Mouse (Mus musculus): ENCODE measurements around the gene Hsf5. TPM values are rescaled to one million over a fixed set of nuclear protein-coding genes. Genes with fewer than 3 reads are reported as not detected.

The Hsf5 gene
- total RNA-seq, 1 experiment from 2014 or later: 0.09 TPM

DNA sequence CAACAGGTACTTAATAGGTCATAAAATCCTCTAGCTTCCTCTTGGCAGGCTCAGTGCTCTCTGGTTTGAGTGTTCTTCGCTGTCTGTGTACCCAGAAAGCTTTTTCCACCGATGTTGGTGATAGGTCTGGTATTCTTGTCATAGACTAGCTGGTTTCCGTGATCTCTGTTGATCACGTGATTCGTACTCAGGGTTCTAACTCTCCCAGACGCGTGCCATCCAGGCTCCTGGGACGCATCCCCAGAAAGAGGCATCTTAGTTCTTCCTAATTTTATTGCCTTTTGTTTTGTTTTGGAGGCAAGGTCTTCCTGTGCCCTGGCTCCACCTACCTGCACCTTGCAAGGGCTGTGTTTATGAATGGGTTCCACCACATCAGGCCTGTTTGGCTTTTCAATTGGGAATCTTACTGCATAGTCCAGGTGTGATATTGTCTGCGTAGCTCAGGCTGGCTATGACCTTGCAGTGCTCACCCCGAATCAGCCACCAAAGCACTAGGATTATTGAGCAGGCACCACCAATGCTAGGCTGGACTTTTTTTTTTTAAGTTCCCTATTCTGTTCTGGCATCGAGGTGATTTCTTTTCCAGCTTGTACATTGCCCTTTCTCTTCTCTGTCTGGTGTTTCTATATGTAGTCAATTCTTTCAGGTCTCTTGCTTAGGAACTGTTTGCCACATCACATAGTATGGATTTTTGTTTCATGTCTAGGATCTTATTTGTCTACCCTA lies 71.7 kb downstream of the Hsf5 start:
- no peak for DNase-seq

DNA sequence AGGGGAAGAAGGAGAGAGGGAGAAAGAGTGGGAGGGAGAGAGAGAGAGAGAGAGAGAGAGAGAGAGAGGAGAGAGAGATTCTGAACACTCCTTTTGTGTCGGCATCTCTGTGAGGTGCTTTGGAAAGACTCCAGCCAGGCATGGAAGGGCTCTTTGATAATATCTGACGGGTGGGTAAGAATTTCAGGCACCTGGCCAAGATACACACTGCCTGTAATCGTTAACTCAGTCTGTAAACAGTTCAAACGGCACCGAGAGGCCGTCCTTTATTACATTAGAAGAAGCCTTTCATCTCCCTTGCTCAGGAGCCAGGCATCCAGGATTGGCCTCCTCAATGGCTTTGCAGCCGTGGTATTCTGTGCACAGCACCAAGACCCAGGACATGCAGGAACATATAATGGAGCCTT lies 72.4 kb downstream of the Hsf5 start:
- peak; percentile 13 for DNase-seq

DNA sequence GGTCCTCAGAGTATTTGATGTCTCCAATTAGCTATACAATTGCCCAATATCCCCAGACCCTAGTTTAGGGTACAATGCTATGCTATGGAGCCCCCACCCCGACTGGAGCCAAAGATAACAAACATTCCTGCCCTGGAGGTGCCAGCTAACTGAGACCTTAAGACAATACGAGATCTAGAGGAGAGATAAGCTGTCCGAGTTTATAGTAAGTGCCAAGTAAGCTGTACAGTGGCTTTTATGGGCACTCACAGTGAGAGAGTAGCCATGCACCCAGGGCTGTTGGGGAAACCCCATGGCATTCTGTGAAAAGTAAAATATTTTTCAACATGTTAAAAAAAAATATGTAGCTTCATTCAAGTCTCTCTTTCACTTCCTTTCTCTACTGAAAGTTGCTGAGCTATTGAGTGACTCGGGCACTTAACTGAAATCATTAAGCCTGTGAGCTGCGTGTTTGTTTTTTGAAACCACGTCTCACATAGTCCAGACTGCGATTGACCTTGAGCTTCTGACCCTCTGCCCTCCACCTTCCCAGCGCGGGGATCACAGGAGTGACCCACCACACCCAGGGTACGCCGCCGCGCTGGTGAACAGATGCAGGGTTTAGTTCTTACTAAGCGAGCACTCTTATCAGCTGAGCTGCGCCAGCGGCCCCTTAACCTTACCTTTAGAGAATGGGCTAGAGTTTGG lies 73.2 kb downstream of the Hsf5 start:
- DNase-seq: no peak

DNA sequence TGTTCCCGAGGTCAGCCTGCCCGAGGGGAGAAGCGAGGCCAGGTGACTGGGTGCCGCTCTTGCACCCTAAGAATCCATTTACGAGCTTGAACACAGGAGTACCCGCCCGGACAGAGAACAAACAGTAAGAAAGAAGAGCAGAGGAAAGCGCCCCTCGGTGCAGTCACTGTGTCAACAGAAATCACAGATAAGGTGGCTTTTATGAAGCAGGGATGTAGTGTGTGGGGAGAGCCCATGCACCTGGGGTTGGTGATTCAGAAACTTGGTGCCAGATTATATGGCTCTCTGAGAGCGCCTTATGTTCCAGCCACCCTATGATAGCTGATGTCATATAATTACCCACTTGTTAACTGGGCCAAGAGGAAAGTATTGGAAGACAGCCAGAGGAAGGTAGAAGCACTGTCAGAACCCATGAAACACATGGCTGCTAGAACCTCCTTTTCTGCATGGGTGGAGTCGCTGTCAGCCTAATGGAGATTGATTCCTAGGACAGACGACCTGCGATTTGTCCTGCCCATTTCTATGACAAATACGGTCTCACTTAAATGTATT lies 80.2 kb downstream of the Hsf5 start:
- no peak for DNase-seq

DNA sequence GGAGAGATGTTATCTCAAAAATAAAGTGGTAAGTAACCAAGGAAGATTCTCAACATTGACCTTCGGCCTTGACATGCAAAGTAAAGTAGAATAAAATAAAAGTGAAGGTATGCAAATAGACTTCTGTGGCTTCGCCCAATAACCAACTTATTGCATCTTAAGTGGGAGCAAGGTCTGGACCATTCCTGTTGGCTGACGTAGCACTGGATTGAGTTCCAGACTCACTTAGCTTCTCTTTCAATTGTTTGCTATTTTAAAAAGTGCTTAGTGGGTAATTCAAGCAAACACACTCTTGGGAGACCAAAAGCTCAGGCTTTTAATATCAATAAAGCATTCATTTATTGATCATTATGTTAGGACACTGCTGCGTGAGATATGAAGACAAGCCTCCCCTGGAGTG lies 81.2 kb downstream of the Hsf5 start:
- no peak for DNase-seq

DNA sequence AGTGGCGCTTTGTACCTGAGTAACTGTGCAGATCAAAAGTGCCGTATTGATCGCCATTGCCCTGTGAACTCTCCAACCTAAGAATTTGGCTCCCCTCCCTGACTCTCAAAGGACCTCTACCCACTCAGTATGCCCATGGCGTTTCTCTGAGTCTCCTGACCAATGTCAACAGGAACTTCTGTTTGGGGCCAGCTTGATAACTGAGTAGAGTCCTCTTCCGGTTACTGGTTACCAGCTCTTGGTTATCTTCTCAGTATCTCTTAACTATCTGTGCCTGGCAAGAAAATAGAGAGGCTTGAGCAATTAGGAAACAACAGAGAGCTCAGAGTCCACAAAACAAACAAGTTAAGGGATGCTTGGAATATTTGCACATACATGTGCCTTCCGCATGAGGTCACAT lies 84.1 kb downstream of the Hsf5 start:
- no peak for DNase-seq

DNA sequence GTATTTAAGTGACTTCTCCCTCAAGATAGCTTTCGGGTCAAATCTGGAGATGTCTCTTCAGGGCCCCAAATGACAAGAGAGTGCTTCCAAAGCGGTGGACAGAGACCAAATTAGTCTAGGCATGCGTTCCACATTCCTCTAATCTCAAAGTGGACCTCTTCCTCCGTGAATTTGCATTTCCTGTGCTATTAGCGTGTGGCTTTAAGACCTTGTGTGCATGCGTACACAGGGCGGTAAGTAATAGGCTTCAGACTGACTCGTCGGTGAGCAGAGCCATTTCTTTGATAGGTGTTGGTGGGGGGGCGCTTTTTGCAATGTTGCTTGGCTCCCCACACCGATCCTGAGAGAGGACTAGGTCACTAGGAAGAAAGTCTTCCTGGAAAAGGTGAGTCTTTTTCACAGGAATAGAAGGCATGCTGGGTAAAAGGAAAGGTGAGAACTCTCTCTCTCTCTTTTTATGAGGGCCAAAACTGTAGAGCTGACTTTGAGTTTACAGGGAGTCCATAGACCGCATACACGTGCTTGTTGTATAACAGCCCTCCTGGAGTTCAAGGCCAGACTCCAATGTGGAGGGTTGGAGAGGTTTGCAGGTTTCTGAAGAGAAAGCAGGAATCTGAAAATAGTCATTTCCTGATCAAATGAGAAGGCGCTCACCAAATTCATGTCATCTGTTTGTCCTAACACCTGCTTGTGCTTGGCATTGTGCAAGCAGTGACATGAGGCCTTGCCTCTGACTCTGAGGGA lies 85.1 kb downstream of the Hsf5 start:
- no peak for DNase-seq

DNA sequence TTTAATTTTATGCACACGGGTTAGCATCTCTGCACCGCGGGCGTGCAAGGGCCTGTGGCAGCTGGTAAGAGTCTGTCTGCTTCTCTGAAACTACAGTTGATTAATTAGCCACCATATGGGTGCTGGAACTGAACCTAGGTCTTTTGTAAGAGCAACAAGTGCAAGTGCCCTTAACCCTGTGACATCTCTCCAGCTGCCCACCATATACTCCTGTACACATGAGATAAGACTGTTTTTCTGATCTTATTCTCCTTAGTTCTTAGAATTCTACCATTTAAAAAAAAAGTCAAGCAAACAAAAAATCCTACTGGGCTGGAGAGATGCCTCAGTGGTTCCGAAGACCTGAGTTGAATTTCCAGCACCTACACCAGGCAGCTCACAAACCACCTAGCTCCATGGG lies 86.7 kb downstream of the Hsf5 start:
- no peak for DNase-seq

DNA sequence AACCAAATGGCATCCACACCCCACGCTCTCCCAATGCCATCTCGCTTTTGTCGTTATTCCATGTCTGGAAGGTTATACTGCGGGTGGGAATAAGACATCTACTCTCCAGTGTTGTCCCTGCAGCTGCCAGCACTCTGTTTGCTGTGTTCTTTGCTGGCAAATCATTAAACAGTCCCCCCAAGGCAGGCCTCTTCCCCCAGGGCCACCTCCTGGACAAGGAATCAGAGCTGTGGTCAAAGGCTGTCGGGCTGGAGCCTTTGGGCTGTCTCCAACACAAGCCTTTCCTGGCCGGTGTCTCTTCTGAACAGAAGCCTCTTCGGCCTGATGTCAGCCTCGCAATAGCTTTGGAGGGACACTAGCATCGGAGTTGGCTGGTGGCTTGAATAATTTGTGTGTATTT lies 87.3 kb downstream of the Hsf5 start:
- no peak for DNase-seq

DNA sequence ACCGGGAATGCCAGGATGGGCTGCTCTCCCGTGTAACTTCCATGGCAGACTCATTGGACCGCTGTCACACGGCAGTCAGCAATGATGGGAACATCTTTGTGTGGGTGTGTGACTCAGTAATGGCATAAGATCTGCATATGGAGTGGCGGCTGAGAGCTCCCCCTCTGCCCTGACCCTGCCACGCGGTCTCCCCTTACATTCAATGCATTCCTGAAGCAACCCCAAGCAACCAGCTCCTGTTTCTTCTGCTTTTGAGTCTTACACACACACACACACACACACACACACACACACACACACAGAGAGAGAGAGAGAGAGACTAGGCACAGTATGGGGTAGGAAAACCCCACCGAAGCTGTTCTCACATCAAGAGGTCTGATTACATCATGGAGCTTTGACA lies 90.6 kb downstream of the Hsf5 start:
- no peak for DNase-seq

DNA sequence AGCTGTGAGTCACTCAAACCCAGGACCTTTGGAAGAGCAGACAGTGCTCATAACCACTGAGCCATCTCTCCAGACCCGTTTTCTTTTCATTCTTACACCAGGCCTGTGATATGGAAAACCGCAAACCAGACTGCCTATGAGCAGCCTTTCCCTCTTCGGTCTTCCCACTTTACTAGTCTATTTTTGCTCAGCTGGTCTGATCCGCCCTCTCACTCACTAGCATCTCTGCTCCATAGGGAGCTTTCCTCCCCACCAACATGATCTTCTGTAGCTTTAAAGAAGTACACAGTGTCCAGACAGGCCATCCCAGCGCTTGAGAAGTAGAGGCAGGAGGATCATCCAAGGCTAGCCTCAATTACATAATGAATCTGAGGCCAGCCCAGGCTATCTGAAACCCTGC lies 92.0 kb downstream of the Hsf5 start:
- no peak for DNase-seq

Other genes with a start within 250 kb of the Hsf5 start
- 2.0 and 3.2 TPM in 2 replicates for gene Rad51c, start 212.2 kb upstream of the Hsf5 start, total RNA-seq (2021)
- 0.19 and 1.1 TPM in 2 replicates for gene Tex14, start 212.1 kb upstream of the Hsf5 start, total RNA-seq (2021)
- not detected in 2 replicates for gene Gm11492, start 50.5 kb upstream of the Hsf5 start, total RNA-seq (2021)
- gene Sept4, start 48.3 kb upstream of the Hsf5 start, total RNA-seq (2021): 24.3 and 38.6 TPM in 2 replicates
- 25.3 and 33.2 TPM in 2 replicates for gene Mtmr4, start 25.0 kb upstream of the Hsf5 start, total RNA-seq (2021)
- 5.5 and 6.1 TPM in 2 replicates for gene Rnf43, start 45.6 kb downstream of the Hsf5 start, total RNA-seq (2021)
- 59.0 and 84.6 TPM in 2 replicates for gene Supt4a, start 120.4 kb downstream of the Hsf5 start, total RNA-seq (2021)
- 7.4 and 9.4 TPM in 2 replicates for gene Tspoap1, start 143.4 kb downstream of the Hsf5 start, total RNA-seq (2021)
- gene Mpo, start 176.4 kb downstream of the Hsf5 start, total RNA-seq (2021): not detected in 2 replicates
- not detected in 2 replicates for gene Lpo, start 211.1 kb downstream of the Hsf5 start, total RNA-seq (2021)
- 12.1 and 15.6 TPM in 2 replicates for gene Mks1, start 236.1 kb downstream of the Hsf5 start, total RNA-seq (2021)